Mouse (Mus musculus) CH12.LX (cell line): Measurements from ENCODE around the gene Zfp281.

Experiments used
- CHD2 ChIP-seq: IDR thresholded peaks from 2 replicates; pipeline ENCODE4 v1.6.1; 2011; ENCODE audit warnings: low read length, improper control_type of control experiment
- CTCF ChIP-seq, 2 experiments: IDR thresholded peaks in 1 of 2; conservative IDR thresholded peaks in 1 of 2; 2 replicates each; pipeline ENCODE4 v1.5.1; 2011 to 2012; ENCODE audit warnings: low read depth in 2 of 2, low read length in 2 of 2, improper control_type of control experiment in 1 of 2, inconsistent platforms in 1 of 2, mild to moderate bottlenecking in 1 of 2, moderate library complexity in 1 of 2
- E2F4 ChIP-seq: IDR thresholded peaks from 2 replicates; pipeline ENCODE4 v1.6.1; 2011; ENCODE audit warnings: low read depth, low read length, improper control_type of control experiment; ENCODE audit not compliant: insufficient replicate concordance
- EP300 ChIP-seq: IDR thresholded peaks from 2 replicates; pipeline ENCODE4 v1.6.1; 2011; ENCODE audit warnings: low read length, improper control_type of control experiment
- GABPA ChIP-seq: IDR thresholded peaks from 2 replicates; pipeline ENCODE4 v1.6.1; 2012; ENCODE audit warnings: low read depth, low read length, improper control_type of control experiment, inconsistent platforms; ENCODE audit not compliant: insufficient replicate concordance
- JUN ChIP-seq: IDR thresholded peaks from 2 replicates; pipeline ENCODE4 v1.6.1; 2011; ENCODE audit warnings: low read depth, mild to moderate bottlenecking, low read length, improper control_type of control experiment, moderate library complexity; ENCODE audit not compliant: insufficient read depth
- MAFK ChIP-seq: IDR thresholded peaks from 2 replicates; pipeline ENCODE4 v1.6.1; 2011; ENCODE audit warnings: low read length, improper control_type of control experiment; ENCODE audit not compliant: insufficient replicate concordance
- MAX ChIP-seq: IDR thresholded peaks from 2 replicates; pipeline ENCODE4 v1.6.1; 2011; ENCODE audit warnings: low read length, improper control_type of control experiment
- NELFE ChIP-seq: IDR thresholded peaks from 2 replicates; pipeline ENCODE4 v1.6.1; 2011; ENCODE audit warnings: low read depth, low read length, improper control_type of control experiment
- POLR2A ChIP-seq: IDR thresholded peaks from 2 replicates; pipeline ENCODE4 v1.6.1; 2011; ENCODE audit warnings: low read depth, mild to moderate bottlenecking, improper control_type of control experiment, low read length
- SIN3A ChIP-seq: IDR thresholded peaks from 2 replicates; pipeline ENCODE4 v1.6.1; 2012; ENCODE audit warnings: low read length, improper control_type of control experiment, inconsistent platforms
- TCF12 ChIP-seq: IDR thresholded peaks from 2 replicates; pipeline ENCODE4 v1.6.1; 2014; ENCODE audit warnings: low read depth, mild to moderate bottlenecking, inconsistent platforms, low read length, improper control_type of control experiment
- USF1 ChIP-seq: IDR thresholded peaks from 2 replicates; pipeline ENCODE4 v1.6.1; 2014; ENCODE audit warnings: low read depth, mild to moderate bottlenecking, inconsistent platforms, low read length, improper control_type of control experiment

DNA sequence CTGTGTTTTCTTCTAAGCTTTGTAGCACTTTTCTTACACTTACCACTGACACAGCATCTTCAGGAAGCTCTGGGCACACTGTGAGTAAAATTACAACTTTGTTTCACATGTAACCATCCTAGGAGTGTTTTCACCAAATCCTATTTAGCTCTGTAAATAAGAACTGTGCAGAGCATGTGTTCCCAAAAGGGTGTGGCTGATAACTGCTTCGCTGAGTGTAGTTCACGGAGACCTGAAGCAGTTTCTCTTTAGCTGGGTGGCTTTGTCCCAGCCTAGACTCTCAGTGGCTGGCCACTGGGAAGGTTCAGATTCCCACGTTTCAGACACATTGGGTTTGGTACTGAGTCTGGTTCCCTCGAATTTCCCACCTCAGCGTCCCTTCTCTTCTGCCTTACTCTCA, 22.4 kb upstream of the Zfp281 start:
- 0 out of 2 replicates have a peak, but pooled peaks have one; percentile 15 for TF ChIP-seq CHD2
- no peak for TF ChIP-seq TCF12
- no peak for TF ChIP-seq POLR2A
- TF ChIP-seq MAX, result no peak
- TF ChIP-seq CTCF (conservative IDR thresholded peaks at IDR 0.05 in 1 of 2, IDR thresholded peaks at IDR 0.05 in 1 of 2; ENCODE audit: low read depth in 2 of 2, low read length in 2 of 2), result no peak
- TF ChIP-seq USF1, result no peak
- TF ChIP-seq E2F4, result no peak
- TF ChIP-seq JUN, result no peak
- no peak for TF ChIP-seq EP300
- no peak for TF ChIP-seq NELFE
- no peak for TF ChIP-seq GABPA
- TF ChIP-seq SIN3A, result no peak
- no peak for TF ChIP-seq MAFK
